Mouse (Mus musculus): ENCODE results near the gene Pcnx2.

Pcnx2 gene

GRCm38 (mm10) chr8:125818796-125819195, 79.3 kb downstream of the Pcnx2 start:
- DNase-seq: no peak

- no peak for DNase-seq
Observed at GRCm38 (mm10) chr8:125816742-125817141, 81.4 kb downstream of the Pcnx2 start.

- DNase-seq: peak; percentile 71
Observed at GRCm38 (mm10) chr8:125808826-125809225, 89.3 kb downstream of the Pcnx2 start.

GRCm38 (mm10) chr8:125807905-125808310, 90.2 kb downstream of the Pcnx2 start:
- DNase-seq: peak; percentile 59 to 68

- no peak for DNase-seq
Observed at GRCm38 (mm10) chr8:125806459-125806858, 91.7 kb downstream of the Pcnx2 start.

- DNase-seq: peak; percentile 32 to 66
Observed at GRCm38 (mm10) chr8:125796970-125797369, 101.1 kb downstream of the Pcnx2 start.

- no peak for DNase-seq
Observed at GRCm38 (mm10) chr8:125795341-125795740, 102.8 kb downstream of the Pcnx2 start.

- DNase-seq: no peak
Observed at GRCm38 (mm10) chr8:125792816-125793455, 105.2 kb downstream of the Pcnx2 start.

GRCm38 (mm10) chr8:125786886-125787285, 111.2 kb downstream of the Pcnx2 start:
- no peak for DNase-seq

- DNase-seq: no peak
Observed at GRCm38 (mm10) chr8:125782161-125782560, 116.0 kb downstream of the Pcnx2 start.

GRCm38 (mm10) chr8:125779656-125780055, 118.5 kb downstream of the Pcnx2 start:
- DNase-seq: no peak

- no peak for DNase-seq
Observed at GRCm38 (mm10) chr8:125778919-125779318, 119.2 kb downstream of the Pcnx2 start.

- no peak for DNase-seq
Observed at GRCm38 (mm10) chr8:125777478-125778164, 120.5 kb downstream of the Pcnx2 start.

- DNase-seq: no peak
Observed at GRCm38 (mm10) chr8:125776800-125777199, 121.3 kb downstream of the Pcnx2 start.

- no peak for DNase-seq
Observed at GRCm38 (mm10) chr8:125776314-125776713, 121.8 kb downstream of the Pcnx2 start.

- no peak for DNase-seq
Observed at GRCm38 (mm10) chr8:125775031-125775430, 123.1 kb downstream of the Pcnx2 start.

GRCm38 (mm10) chr8:125773281-125773803, 124.8 kb downstream of the Pcnx2 start:
- no peak for DNase-seq

- DNase-seq: no peak
Observed at GRCm38 (mm10) chr8:125772300-125772699, 125.8 kb downstream of the Pcnx2 start.

GRCm38 (mm10) chr8:125768079-125768478, 130.0 kb downstream of the Pcnx2 start:
- DNase-seq: no peak

- no peak for DNase-seq
Observed at GRCm38 (mm10) chr8:125763066-125763786, 134.9 kb downstream of the Pcnx2 start.

- peak in 1 of 2 experiments; percentile 66 for DNase-seq
Observed at GRCm38 (mm10) chr8:125759022-125759421, 139.1 kb downstream of the Pcnx2 start.

- peak in 1 of 2 experiments; percentile 69 for DNase-seq
Observed at GRCm38 (mm10) chr8:125757106-125757496, 141.0 kb downstream of the Pcnx2 start.

- DNase-seq: peak; percentile 93
Observed at GRCm38 (mm10) chr8:125756391-125757105, 141.6 kb downstream of the Pcnx2 start.

Data from cerebellum, postnatal 14 days (tissue).